Mouse (Mus musculus) liver, embryonic 14.5 days (tissue): ENCODE results near the gene Toporsl. TPM values are rescaled to one million over a fixed set of nuclear protein-coding genes. Genes with fewer than 3 reads are reported as not detected.

Experiments
- ATAC-seq: fragments of 200-750 bp; cut with Nextera tagmentation; 2 replicates; pipeline ENCODE4 v1.8.0; 2017; ENCODE audit warnings: moderate number of reproducible peaks, mild to moderate bottlenecking, moderate library complexity; ENCODE audit not compliant: insufficient read depth
- DNase-seq, 3 experiments: peaks; one replicate each; pipeline ENCODE4 v3.0.0-alpha.2; 2012 to 2013; ENCODE audit warnings: low read depth in 3 of 3, low spot score in 3 of 3
- H3K27ac ChIP-seq: fragments of 300-500 bp; sonication (generic); 2 replicates; pipeline ENCODE4 v1.5.1; 2014; ENCODE audit warnings: moderate library complexity, mild to moderate bottlenecking, control low read depth, inconsistent platforms
- H3K27me3 ChIP-seq: fragments of 300-500 bp; sonication (generic); 2 replicates; pipeline ENCODE4 v1.6.1; 2014; ENCODE audit warnings: mild to moderate bottlenecking, low read length, moderate library complexity; ENCODE audit not compliant: control insufficient read depth, insufficient read depth
- H3K36me3 ChIP-seq: fragments of 300-500 bp; sonication (generic); replicated peaks from 2 replicates; pipeline ENCODE4 v1.6.1; 2014; ENCODE audit warnings: low read depth; ENCODE audit not compliant: control insufficient read depth, insufficient read depth
- H3K4me1 ChIP-seq, 2 experiments: fragments of 200-500 bp in 1 of 2; fragments of 300-500 bp in 1 of 2; sonication (generic) in 1 of 2; replicated peaks; 2 replicates each; pipeline ENCODE4 v1.6.1; 2012 to 2014; ENCODE audit warnings: antibody characterized with exemption in 1 of 2, inconsistent platforms in 1 of 2, low read length in 1 of 2; ENCODE audit not compliant: control insufficient read depth in 2 of 2, insufficient read depth in 2 of 2
- H3K4me2 ChIP-seq: fragments of 300-500 bp; sonication (generic); 2 replicates; pipeline ENCODE4 v1.6.1; 2014; ENCODE audit warnings: low read depth, mild to moderate bottlenecking, control low read depth, moderate library complexity
- H3K4me3 ChIP-seq, 2 experiments: fragments of 200-500 bp in 1 of 2; fragments of 300-500 bp in 1 of 2; sonication (generic) in 1 of 2; 2 replicates each; pipeline ENCODE4 v1.5.1; 2012 to 2014; ENCODE audit warnings: low read depth in 2 of 2, low read length in 2 of 2, mild to moderate bottlenecking in 2 of 2, control low read depth in 1 of 2, inconsistent platforms in 1 of 2, moderate library complexity in 1 of 2; ENCODE audit not compliant: insufficient read depth in 1 of 2
- H3K9ac ChIP-seq: fragments of 300-500 bp; sonication (generic); replicated peaks from 2 replicates; pipeline ENCODE4 v1.6.1; 2014; ENCODE audit warnings: mild to moderate bottlenecking, control low read depth, moderate library complexity
- H3K9me3 ChIP-seq: fragments of 300-500 bp; sonication (generic); 2 replicates; pipeline ENCODE4 v1.6.1; 2016; ENCODE audit warnings: low read length, mixed read lengths; ENCODE audit not compliant: control insufficient read depth
- CTCF ChIP-seq: IDR thresholded peaks from 2 replicates; pipeline ENCODE4 v1.5.1; 2016; ENCODE audit warnings: antibody characterized with exemption, low read depth, control low read depth
- EP300 ChIP-seq: IDR thresholded peaks from 2 replicates; pipeline ENCODE4 v1.6.1; 2016; ENCODE audit warnings: antibody characterized with exemption, low read depth
- WGBS: fragments of 180-500 bp; shearing (Covaris S2); extraction: QIAGEN DNeasy Blood & Tissue Kit; methylation state at CpG from one replicate; pipeline ENCODE4 v1.1.7; 2014; ENCODE audit not compliant: insufficient replicate concordance; 5-methylcytosine and 5-hydroxymethylcytosine counted together
- polyA plus RNA-seq, 2 experiments: library from polyadenylated mRNA; depleted of rRNA in 1 of 2; stranded (reverse) in 1 of 2; unstranded in 1 of 2; fragments of >200 nt; fragmentation: Nextera tagmentation in 1 of 2; extraction: Ambion mirVana in 1 of 2; gene quantifications; 2 replicates each; pipeline versions ENCODE4 v1.2.1 to v1.2.3; 2012 to 2014

The Toporsl gene
- polyA plus RNA-seq (2012; rRNA removed) (not detected in 2 replicates), polyA plus RNA-seq (2014; fragmentation: Nextera tagmentation; extraction: Ambion mirVana) (not detected in 2 replicates)

- Histone ChIP-seq H3K9me3 (no peaks in the 10 kb centered on the region), H3K9ac (no peak within 1 kb of the TSS), H3K36me3 (no peaks in the 10 kb centered on the region), H3K4me2 (no peak within 1 kb of the TSS), H3K4me1 (no peaks in the 10 kb centered on the region), H3K27ac (no peak within 1 kb of the TSS), H3K27me3 (no peaks in the 10 kb centered on the region), H3K4me3 (no peak within 1 kb of the TSS)
- DNase-seq, result no peak
- TF ChIP-seq CTCF, result no peak
- no peak for ATAC-seq
- WGBS, result 35% methylated on average over 2 of the region's 2 CpGs
Measured at GRCm38 (mm10) chr4:52595927-52596326, at the start of gene Toporsl. Gene Toporsl (plus strand): TSS chr4:52596274.

GRCm38 (mm10) chr4:52557672-52558071 lies 38.4 kb upstream of the Toporsl start:
- no peaks in the 10 kb centered on the region for H3K4me1 ChIP-seq
- TF ChIP-seq EP300 (no peak), CTCF (no peak)
- ATAC-seq, result no peak
- WGBS, result 58% methylated on average over 1 of the region's 1 CpGs
- H3K36me3 ChIP-seq, result no peaks in the 10 kb centered on the region
- no peaks in the 10 kb centered on the region for H3K9me3 ChIP-seq
- H3K4me3 ChIP-seq, result no peak overlapping the region
- H3K9ac ChIP-seq, result no peak overlapping the region
- H3K4me2 ChIP-seq, result no peak overlapping the region
- no peak for DNase-seq
- no peaks in the 10 kb centered on the region for H3K27me3 ChIP-seq
- H3K27ac ChIP-seq, result no peak overlapping the region

- no peaks in the 10 kb centered on the region for H3K27me3 ChIP-seq
- ATAC-seq, result no peak
- H3K4me1 ChIP-seq, result no peaks in the 10 kb centered on the region
- H3K9ac ChIP-seq, result no peak overlapping the region
- no peaks in the 10 kb centered on the region for H3K36me3 ChIP-seq
- 16% methylated on average over 1 of the region's 1 CpGs for WGBS
- no peak for DNase-seq
- TF ChIP-seq EP300 (no peak), CTCF (no peak)
- H3K9me3 ChIP-seq, result no peaks in the 10 kb centered on the region
- H3K4me3 ChIP-seq, result no peak overlapping the region
- H3K27ac ChIP-seq, result no peak overlapping the region
- no peak overlapping the region for H3K4me2 ChIP-seq
Measured at GRCm38 (mm10) chr4:52558080-52558479, 38.0 kb upstream of the Toporsl start.

GRCm38 (mm10) chr4:52563859-52564258 lies 32.2 kb upstream of the Toporsl start:
- Histone ChIP-seq H3K27ac (no peak overlapping the region), H3K27me3 (no peaks in the 10 kb centered on the region), H3K9ac (no peak overlapping the region), H3K4me1 (no peaks in the 10 kb centered on the region), H3K36me3 (no peaks in the 10 kb centered on the region), H3K4me2 (no peak overlapping the region), H3K9me3 (no peaks in the 10 kb centered on the region), H3K4me3 (no peak overlapping the region)
- no peak for TF ChIP-seq CTCF
- TF ChIP-seq EP300, result no peak
- DNase-seq (no peak), ATAC-seq (no peak)
- 74% methylated on average over 1 of the region's 1 CpGs for WGBS

- 43% methylated on average over 6 of the region's 6 CpGs for WGBS
- no peak overlapping the region for H3K4me3 ChIP-seq
- H3K9ac ChIP-seq, result no peak overlapping the region
- no peaks in the 10 kb centered on the region for H3K27me3 ChIP-seq
- H3K27ac ChIP-seq, result no peak overlapping the region
- H3K4me2 ChIP-seq, result no peak overlapping the region
- no peaks in the 10 kb centered on the region for H3K4me1 ChIP-seq
- ATAC-seq (no peak), DNase-seq (no peak)
- no peaks in the 10 kb centered on the region for H3K36me3 ChIP-seq
- TF ChIP-seq EP300, result no peak
- TF ChIP-seq CTCF, result no peak
- no peaks in the 10 kb centered on the region for H3K9me3 ChIP-seq
Measured at GRCm38 (mm10) chr4:52586194-52586734, 9.8 kb upstream of the Toporsl start.
